7 mouse cellular contexts compared by ENCODE assay signal in the genomic region with DNA sequence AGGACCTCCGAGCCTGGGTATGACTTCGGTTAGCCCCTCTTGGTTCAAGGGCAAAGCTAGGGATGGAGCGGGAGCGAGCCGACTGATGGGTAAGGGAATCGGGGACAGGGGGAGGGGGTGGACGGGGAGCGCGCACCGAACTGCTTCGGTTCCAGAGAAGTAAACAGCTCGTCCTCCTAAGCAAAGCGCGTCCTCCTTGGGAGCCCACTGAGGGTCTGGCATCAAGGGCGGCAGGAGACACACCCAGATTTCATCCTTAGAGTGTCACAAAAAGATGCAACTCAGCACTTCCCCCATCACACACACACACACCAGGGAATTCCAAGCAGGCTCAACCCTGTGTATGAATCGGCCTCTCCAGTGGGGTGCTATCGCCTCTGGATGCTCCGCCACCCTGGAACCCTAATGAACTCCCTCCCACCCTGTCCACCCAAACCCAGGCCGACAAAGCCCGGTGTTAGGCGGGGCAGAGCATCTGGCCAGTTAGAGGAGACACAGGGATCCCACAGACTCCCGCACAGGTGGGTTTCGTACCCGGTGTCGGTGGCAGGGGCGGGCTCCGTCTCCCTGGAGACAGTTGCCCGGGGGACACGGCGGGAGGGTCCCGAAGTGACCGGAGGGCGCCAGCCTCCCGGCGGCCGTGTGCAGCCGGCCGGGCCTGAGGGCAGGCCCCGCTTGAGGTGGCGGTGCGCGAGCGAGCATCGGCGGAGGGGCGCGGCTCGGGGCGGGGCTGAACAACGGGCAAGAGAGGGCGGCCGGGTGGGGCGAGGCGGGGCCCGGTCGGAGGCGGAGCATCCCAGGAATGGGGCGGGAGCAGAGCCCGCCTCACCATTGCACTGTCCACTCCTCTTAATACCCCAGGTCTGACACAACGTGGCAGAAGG. TPM values are rescaled to one million over a fixed set of nuclear protein-coding genes. Genes with fewer than 3 reads are reported as not detected.
DNase-seq lines count a peak whose midpoint lies in the region; ATAC-seq and TF ChIP-seq lines count a peak whose summit lies in the region.

No protein-coding gene starts in this region.

- peak overlapping the region; percentile 70 for H3K4me3 ChIP-seq in embryonic facial prominence, embryonic 13.5 days
- H3K4me3 ChIP-seq in limb, embryonic 14.5 days (replicated peaks; ENCODE audit: low read length): peak overlapping the region; percentile 66
- H3K4me3 ChIP-seq in midbrain, embryonic 14.5 days (replicated peaks; ENCODE audit: low read depth, low read length): peak overlapping the region; percentile 72

- no peaks in the 10 kb centered on the region for H3K9me3 ChIP-seq in embryonic facial prominence, embryonic 13.5 days
- no peaks in the 10 kb centered on the region for H3K9me3 ChIP-seq in limb, embryonic 14.5 days (ENCODE audit: control insufficient read depth, low read length)
- H3K9me3 ChIP-seq in midbrain, embryonic 14.5 days (ENCODE audit: control insufficient read depth, low read length): peaks cover 3% of the 10 kb centered on the region; the same call in 1 of the 2 replicates

- WGBS in embryonic facial prominence, embryonic 13.5 days: under 1% methylated on average over 60 of the region's 60 CpGs
- WGBS in limb, embryonic 14.5 days: under 1% methylated on average over 60 of the region's 60 CpGs
- WGBS in midbrain, embryonic 14.5 days: 1% methylated on average over 59 of the region's 60 CpGs

- H3K4me2 ChIP-seq in embryonic facial prominence, embryonic 13.5 days: peak overlapping the region; percentile 92
- H3K4me2 ChIP-seq in limb, embryonic 14.5 days (replicated peaks; ENCODE audit: low read depth, low read length, severe bottlenecking): peak overlapping the region; percentile 97
- H3K4me2 ChIP-seq in midbrain, embryonic 14.5 days (ENCODE audit: low read length): peak overlapping the region; percentile 86

- 0 out of 2 replicates have a peak, but pooled peaks cover 3% of the 10 kb centered on the region for H3K36me3 ChIP-seq in embryonic facial prominence, embryonic 13.5 days
- H3K36me3 ChIP-seq in limb, embryonic 14.5 days (ENCODE audit: control insufficient read depth, insufficient read depth, low read length): no peaks in the 10 kb centered on the region
- peaks cover 4% of the 10 kb centered on the region; the same call in 1 of the 2 replicates for H3K36me3 ChIP-seq in midbrain, embryonic 14.5 days (ENCODE audit: control insufficient read depth, insufficient read depth, low read length)

- H3K4me1 ChIP-seq in embryonic facial prominence, embryonic 13.5 days: peaks cover 18% of the 10 kb centered on the region
- no peaks in the 10 kb centered on the region; the same call in 1 of the 2 replicates for H3K4me1 ChIP-seq in limb, embryonic 14.5 days (ENCODE audit: control insufficient read depth, insufficient read depth, low read length)
- H3K4me1 ChIP-seq in midbrain, embryonic 14.5 days (ENCODE audit: control insufficient read depth, insufficient read depth, low read length): 0 out of 2 replicates have a peak, but pooled peaks cover 3% of the 10 kb centered on the region

- H3K9ac ChIP-seq in embryonic facial prominence, embryonic 13.5 days: peak overlapping the region; percentile 69
- peak overlapping the region; percentile 66 for H3K9ac ChIP-seq in limb, embryonic 14.5 days (ENCODE audit: low read depth, low read length, severe bottlenecking)
- peak overlapping the region; percentile 78 for H3K9ac ChIP-seq in midbrain, embryonic 14.5 days (replicated peaks; ENCODE audit: low read length)

- TF ChIP-seq POLR2A in limb, embryonic 14.5 days (IDR thresholded peaks at IDR 0.05; ENCODE audit: borderline replicate concordance, extremely low read depth, insufficient read depth, insufficient read length): peak; percentile 58; the same call in 1 of the 2 replicates

- ATAC-seq in embryonic facial prominence, embryonic 13.5 days (ENCODE audit: insufficient number of reproducible peaks, insufficient read depth, low FRiP score, low TSS enrichment, low read depth): peak; percentile 81
- ATAC-seq in limb, embryonic 14.5 days (ENCODE audit: low FRiP score, low read depth): peak; percentile 90
- ATAC-seq in midbrain, embryonic 14.5 days (ENCODE audit: low FRiP score, low TSS enrichment): peak; percentile 90

- peaks cover 35% of the 10 kb centered on the region for H3K27me3 ChIP-seq in embryonic facial prominence, embryonic 13.5 days
- H3K27me3 ChIP-seq in limb, embryonic 14.5 days (ENCODE audit: control insufficient read depth, insufficient read depth, low read length): peaks cover 4% of the 10 kb centered on the region; the same call in 1 of the 2 replicates
- no peaks in the 10 kb centered on the region; the same call in 1 of the 2 replicates for H3K27me3 ChIP-seq in midbrain, embryonic 14.5 days (ENCODE audit: control insufficient read depth, insufficient read depth, low read length)

- DNase-seq in brain, adult 2 months (ENCODE audit: low read depth, low spot score): peak; percentile 83
- DNase-seq in heart, adult 8-10 months (ENCODE audit: low spot score): peak; percentile 69
- DNase-seq in kidney, adult 8-10 months: peak; percentile 53 to 55
- DNase-seq in limb, embryonic 14.5 days (ENCODE audit: low spot score): peak; percentile 52
- peak; percentile 85 for DNase-seq in midbrain, embryonic 14.5 days
- DNase-seq in spleen, adult 18-20 months: peak; percentile 59 to 67

- no peak overlapping the region for H3K27ac ChIP-seq in embryonic facial prominence, embryonic 13.5 days
- H3K27ac ChIP-seq in limb, embryonic 14.5 days (replicated peaks; ENCODE audit: low read depth, low read length): no peak overlapping the region
- H3K27ac ChIP-seq in midbrain, embryonic 14.5 days (replicated peaks; ENCODE audit: low read depth, low read length): peak overlapping the region; percentile 79

RNA-seq across cellular contexts. Expression of a gene that starts 26.8 kb away (rescaled TPM):
- 4.4 and 4.9 TPM in 2 replicates for polyA plus RNA-seq in embryonic facial prominence, embryonic 13.5 days (2015; fragmentation: Nextera tagmentation; extraction: Ambion mirVana)
- 1 to 10 TPM; 4.7 to 5.8 (median 5.1) TPM for total RNA-seq in heart, adult 8-10 months (2022)
- 5.7 and 6.1 TPM in 2 replicates for polyA plus RNA-seq in limb, embryonic 14.5 days (2012; rRNA removed)
- 5.1 and 5.9 TPM in 2 replicates for polyA plus RNA-seq in limb, embryonic 14.5 days (2014; fragmentation: Nextera tagmentation; extraction: Ambion mirVana)
- 12.7 and 14.2 TPM in 2 replicates for polyA plus RNA-seq in midbrain, embryonic 14.5 days (2014; fragmentation: Nextera tagmentation; extraction: Ambion mirVana)
